Mouse (Mus musculus) lung, adult 2 months (tissue): ENCODE data around the gene Ppp1r12c.

Experiments used
- CTCF ChIP-seq: fragments of 200-500 bp; IDR thresholded peaks from 2 replicates; pipeline ENCODE4 v1.5.1; 2011; ENCODE audit warnings: mild to moderate bottlenecking, low read length, control low read depth; ENCODE audit not compliant: insufficient read depth
- POLR2A ChIP-seq: fragments of 200-500 bp; IDR thresholded peaks from 2 replicates; pipeline ENCODE4 v1.6.1; 2011; ENCODE audit warnings: low read depth, mild to moderate bottlenecking, control low read depth, low read length, borderline replicate concordance; ENCODE audit errors: extremely low read depth

DNA sequence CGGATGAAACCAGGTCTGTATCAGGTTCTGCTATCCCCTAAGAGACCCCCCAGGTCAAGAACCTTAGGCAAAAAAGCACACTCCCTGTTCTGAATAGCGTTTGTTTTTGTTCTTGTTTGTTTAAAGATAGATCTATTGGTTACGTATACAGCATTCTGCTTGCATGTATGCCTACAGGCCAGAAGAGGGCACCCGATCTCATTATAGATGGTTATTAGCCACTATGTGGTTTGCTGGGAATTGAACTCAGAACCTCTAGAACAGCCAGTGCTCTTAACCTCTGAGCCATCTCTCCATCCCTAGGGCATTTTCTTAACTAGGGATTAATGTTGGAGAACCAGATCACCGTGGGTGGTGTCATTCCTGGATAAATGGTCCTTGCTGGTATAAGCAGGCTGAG lies 39.9 kb upstream of the Ppp1r12c start:
- TF ChIP-seq POLR2A, result no peak
- TF ChIP-seq CTCF, result no peak
